Mouse (Mus musculus): Measurements from ENCODE around the gene Gmpr2.

DNA sequence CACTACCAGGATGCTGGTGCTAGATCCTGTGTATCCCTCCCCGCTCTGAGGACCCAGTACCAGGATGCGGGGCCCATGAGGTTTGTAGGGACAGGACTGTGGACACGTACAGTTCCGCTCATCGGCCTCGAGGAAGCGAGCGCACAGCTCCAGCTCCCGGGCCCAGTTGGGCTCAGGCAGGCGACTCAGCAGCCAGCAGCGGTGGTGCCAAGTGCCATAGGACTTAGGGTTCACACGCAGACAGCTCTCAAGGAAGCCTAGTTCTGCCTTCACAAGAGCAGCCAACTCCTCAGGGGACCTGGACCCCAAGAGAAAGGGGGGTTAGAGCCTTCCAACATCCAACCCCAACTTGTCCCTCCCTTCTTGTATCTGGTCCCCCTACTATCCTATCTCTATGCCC is 48.9 kb downstream of the Gmpr2 start:
- TF ChIP-seq EP300 (IDR thresholded peaks at IDR 0.05; ENCODE audit: low read depth), result no peak
- TF ChIP-seq CTCF (IDR thresholded peaks at IDR 0.05; ENCODE audit: low read depth), result no peak
